Mouse (Mus musculus) thymus, adult 18-20 months (tissue): Measurements from ENCODE around the gene Clec12b.
"Not testable (repeated sequence)": the region's sequence is repeated elsewhere in the genome, so short reads cannot be mapped to it uniquely, and the experiment has no call there.

Source experiments
- DNase-seq, 2 experiments: peaks; one replicate each; pipeline ENCODE4 v3.0.0; 2022; ENCODE audit warnings: mixed read lengths in 2 of 2

The Clec12b gene

DNA sequence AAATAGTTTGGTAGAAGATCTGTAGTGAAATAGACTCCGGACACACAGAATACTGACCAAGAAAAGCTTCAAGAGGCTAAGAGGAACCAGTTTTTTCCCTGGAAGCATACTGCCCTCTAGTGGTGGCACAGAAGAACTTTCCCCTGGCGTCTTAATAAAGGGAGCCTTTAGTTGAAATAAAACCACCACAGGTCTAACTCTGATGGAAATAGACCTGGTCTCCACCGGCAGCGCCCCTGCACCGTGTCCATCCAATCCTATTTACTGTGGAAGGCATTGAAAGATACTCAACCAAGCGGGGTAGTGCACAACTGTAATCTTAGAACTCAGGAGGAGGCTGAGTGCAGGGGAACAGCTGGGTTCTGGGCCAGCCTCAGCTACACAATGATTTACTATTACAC is 19.7 kb downstream of the Clec12b start:
- no peak for DNase-seq

DNA sequence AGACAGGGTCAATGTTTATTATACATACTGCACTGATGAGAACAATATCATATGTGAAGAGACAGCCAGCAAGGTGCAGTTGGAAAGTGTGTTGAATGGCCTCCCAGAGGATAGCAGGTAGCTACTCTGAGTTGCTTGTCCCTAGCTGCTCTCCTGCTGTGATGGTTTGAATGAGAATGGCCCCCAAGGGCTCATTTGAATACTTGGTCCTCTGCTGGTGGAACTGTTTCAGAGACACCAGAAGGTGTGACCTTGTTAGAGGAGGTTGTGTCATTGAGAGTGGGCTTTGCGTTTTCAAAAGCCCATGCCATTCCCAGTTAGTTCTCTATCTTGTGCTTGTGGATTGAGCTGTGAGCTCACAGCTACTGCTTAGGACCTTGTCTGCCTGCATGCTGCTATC is 21.7 kb downstream of the Clec12b start:
- no peak for DNase-seq

DNA sequence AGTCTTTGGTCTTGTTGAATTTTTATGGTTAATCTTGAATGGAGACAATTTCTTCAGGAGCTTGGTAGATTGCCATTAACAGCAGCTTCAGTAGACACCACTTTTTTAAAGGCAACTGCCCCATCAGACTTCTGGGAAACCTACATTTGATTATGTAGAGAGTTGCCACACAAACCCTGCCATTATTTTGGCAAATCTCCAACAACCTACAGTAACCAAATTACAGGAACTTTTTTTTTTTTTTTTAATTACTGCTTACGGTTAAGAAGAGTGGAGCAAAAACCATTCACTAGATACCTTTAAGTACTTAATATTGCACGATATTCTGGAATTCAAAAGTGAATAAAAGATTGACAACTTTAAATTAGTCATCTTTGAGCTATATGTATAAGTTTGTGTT is 26.2 kb downstream of the Clec12b start:
- no peak for DNase-seq

DNA sequence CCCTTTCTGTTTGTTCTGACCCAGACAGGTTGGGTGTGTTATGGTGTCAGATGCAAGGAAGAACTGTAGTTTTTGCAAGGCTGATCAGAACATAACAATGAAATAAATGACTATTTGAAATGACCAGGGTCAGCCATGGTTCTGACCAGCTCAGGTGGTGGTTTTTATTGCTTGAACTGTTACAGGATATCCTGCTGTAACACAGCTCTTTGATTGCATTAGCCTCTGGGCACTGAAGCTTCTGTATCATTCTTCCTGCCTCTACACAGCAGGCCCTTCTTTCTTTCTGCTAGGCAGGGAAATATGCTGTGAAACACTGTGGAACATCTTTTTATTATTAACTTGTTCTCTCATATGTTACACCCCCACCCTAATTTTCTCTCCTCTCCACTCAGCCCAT is 29.2 kb downstream of the Clec12b start:
- no peak for DNase-seq

DNA sequence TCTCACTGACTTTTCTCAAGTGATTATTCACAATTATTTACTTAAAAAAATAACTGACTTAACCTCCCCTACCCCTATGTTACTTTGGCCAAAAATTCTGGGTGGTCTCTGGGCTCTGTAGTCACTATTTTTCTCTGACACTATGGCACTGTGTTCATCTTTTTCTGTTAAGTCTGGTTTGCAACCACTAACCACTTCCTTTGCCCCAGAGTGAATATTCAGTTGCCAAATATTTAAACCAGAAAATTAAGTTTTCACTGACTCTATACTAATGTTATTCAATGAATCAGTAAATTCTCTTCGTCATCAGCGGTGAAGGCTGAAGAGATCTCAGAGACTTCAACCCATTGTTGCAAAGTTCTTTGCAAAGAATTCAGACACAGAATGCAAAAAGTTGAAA is 29.9 kb downstream of the Clec12b start:
- DNase-seq: no peak

DNA sequence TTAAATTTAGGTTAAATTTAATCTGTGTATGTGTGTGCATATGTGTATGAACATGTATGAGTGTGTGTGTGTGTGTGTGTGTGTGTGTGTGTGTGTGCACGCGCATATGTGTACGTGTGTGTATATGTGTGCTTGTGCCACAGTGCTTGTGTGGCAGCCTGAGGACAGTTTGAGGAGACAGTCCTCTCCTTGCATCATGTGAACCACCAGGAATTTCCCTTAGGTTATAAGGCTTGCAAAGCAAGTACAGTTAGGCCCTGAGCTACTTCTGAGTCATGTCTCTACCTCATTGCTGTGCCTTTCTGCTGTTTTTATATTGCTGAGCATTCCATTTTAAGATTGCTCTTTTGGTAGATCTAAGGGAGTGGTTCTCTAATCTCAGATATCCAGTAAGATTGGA is 34.6 kb downstream of the Clec12b start:
- DNase-seq: no peak

DNA sequence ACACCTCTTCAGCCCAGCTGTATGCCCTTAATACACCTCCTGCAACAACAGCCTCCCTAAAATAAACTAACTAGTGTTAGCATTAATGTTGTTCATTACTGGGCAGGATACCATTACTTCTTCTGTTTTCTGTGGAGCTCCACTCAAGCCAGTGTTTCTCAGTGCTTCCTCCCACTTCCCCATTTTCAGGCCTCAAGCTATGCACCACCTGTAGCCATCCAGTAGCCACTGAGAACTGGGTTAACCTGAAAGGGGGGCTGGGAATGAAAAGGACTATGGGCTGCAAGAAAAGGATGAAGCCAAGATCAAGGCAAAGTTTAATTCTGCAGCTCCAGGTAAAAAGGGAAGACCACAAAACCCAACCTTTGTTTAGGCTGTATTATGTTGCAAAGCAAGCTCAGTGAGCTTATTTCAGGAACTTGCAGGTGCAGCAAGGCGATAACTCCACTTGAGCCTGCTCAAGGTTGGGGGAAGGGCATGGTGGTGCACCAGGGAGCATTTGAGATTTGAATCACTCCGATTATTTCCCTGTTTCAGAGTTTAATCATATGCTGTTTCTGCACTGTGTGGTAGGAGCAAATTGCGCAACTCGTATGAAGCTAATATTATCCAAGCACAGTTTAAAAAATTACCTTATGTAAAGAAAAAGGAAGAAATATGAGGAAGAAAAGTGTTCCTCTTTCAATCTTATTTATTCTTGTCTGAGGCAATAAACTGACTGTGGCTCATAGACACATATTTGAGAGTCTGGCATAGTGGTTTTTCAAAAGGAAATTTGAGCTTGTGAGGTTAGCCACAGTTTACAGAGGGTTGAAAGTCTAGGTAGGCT is 35.9 kb downstream of the Clec12b start:
- DNase-seq: no peak

DNA sequence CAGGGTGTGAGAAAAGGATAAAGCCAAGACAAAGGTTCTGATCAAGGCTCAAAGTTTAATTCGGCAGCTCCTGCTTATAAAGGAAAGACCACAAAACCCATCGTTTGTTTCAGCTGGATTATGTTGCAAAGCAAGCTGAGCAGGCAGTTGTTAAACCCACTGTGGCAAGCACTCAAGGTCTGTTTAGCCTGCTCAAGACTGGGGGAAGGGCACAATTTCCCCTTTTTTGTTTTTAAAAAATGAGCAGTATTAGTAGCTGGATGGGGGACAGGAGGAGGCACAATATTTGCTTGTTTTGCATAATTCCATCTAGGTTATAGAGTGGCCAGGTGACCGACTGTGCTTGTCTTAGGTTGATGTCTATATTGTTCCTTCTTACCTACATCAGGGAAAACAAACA is 41.3 kb downstream of the Clec12b start:
- DNase-seq: no peak

DNA sequence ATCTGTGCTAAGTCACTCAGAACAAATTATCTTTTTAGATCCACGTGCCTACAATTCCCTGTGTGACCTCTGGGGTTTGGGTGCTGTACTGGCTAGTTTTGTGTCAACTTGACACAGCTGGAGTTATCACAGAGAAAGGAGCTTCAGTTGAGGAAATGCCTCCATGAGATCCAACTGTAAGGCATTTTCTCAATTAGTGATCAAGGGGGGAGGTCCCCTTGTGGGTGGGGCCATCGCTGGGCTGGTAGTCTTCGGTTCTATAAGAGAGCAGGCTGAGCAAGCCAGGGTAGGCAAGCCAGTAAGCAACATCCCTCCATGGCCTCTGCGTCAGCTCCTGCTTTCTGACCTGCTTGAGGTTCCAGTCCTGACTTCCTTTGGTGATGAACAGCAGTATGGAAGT is 43.3 kb downstream of the Clec12b start, which contains the start of gene Clec12a:
Gene Clec12a, plus strand, starts transcription at position 301 of the 400 bp plus-strand sequence.
- DNase-seq: not testable (repeated sequence)

DNA sequence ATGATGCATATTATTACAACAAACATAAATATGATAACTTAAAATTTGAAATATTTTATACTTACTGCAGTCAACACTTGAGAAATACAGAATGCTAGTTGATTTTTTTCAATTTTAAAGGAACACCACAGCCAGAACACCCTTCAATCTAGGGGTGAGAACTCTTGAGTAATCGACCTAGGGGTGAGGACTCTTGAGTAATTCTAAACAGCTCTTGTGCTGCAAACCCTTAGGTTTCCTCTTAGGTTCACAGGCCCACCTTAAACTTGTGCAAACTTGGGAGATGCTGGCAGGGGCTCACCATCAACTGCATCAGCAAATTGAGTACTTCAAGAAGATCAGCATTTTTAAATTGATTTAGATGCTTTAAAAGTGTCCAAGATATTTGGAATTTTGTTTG is 47.9 kb downstream of the Clec12b start:
- DNase-seq: no peak

DNA sequence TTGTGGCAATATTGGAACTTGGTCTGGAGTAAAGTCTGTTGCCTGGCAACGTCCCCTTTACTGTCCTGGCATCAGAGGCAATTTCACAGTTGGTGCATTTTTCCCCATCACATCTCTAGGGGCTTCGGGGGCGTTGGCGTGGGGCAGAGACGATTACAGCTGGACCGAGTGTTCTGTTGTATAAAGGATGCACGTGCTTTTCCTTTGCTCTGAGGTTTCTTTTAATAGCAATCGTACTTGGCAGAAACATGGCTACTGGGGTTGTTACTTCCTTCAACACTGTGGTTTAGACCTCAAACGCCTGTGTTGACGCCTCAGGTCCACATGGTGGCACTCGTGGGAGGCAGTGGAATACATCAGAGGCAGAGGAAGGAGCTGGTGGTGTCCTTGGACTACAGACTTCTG is 52.0 kb downstream of the Clec12b start:
- DNase-seq: peak; percentile 46 to 62

DNA sequence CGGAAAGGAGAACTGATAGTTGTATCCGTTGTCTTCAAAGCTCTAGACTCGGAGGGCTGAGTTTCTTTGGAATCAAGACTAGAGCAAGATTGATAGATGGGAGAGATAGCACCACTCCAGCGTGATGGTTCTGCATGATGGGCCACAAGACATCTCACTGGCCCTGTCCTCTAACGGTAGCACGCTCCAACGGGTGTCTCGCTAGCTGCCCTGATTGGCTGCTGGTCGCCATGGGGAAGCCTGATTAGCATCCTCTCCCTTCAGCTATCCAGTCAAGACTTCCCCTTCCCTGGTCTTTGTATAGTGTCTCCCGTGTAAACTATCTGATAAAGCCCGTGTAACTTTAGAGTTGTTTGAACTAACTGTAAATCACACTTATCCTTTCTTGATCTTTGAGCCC is 54.1 kb downstream of the Clec12b start, which contains the start of gene 4922502D21Rik:
Gene 4922502D21Rik, minus strand, starts transcription at position 187 of the 400 bp plus-strand sequence.
- DNase-seq: no peak

DNA sequence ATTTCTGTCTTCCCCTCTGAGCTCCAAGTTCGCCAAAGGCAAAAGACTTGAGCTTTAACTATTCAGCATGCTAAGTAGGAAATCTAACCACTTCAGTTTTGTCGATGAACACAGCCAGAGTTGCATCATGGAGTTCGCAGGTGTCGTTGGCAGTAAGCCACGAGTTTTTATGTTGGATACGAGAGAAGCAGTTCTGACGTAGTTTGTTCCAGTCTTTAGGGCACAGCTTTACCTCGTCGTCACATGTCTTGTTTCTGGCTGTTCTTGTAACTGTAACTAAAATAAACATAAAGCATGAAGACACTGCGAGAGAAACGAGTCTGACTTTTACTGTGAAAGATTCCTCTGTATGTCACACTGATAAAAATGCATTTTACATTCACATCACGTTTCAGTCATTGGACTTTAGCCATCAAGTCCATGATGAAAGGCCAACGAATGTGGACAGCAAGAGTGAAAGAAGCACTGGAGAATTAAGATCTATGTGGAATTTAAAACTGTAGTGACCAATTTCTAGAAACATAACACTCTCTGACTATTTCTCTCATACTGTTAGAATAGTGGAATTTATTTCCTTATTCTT is 59.0 kb downstream of the Clec12b start:
- DNase-seq: no peak

DNA sequence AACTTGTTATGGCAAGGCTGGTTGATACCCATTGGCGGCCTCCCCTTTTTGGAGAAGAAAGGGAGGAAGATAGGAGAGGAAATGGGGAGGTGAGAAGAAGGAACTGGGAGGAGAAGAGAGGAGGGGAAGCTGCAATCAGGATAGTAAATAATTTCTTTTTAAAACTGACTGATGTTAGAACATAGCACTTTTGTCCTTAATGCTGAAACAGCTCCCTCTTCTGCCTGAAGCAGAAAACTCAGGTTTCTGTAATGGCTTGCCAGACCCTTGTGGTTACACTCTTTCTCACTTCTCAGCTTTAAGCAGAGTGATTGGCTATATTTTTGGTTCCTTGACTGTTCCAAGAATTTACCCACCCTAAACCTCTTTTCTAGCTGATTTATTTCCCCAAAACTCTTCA is 59.7 kb downstream of the Clec12b start:
- DNase-seq: no peak
